Mouse (Mus musculus) adrenal gland, postnatal 36 days (tissue): ENCODE data around the gene Leng9. TPM values are rescaled to one million over a fixed set of nuclear protein-coding genes. Genes with fewer than 3 reads are reported as not detected.
"Not testable (repeated sequence)": the region's sequence is repeated elsewhere in the genome, so short reads cannot be mapped to it uniquely, and the experiment has no call there.

Source experiments
- DNase-seq, 2 experiments: peaks; one replicate each; pipeline ENCODE4 v3.0.0; 2021; ENCODE audit warnings: mixed read lengths in 1 of 2
- long read RNA-seq, 2 experiments: library from polyadenylated mRNA; stranded (forward); transcript quantifications; one replicate each; pipeline ENCODE4 v2.0.0; 2021; ENCODE audit warnings: borderline sequencing depth in 2 of 2
- total RNA-seq, 2 experiments: library from RNA; stranded (reverse); gene quantifications; 2 replicates each; pipeline ENCODE4 v1.2.3; 2021

Leng9 gene
- 10 to 100 TPM; 11.4 to 17.6 TPM for total RNA-seq
- long read RNA-seq, experiment 1, transcript Leng9-201 (1 exons, 2,460 nt): major isoform, 15 of 15 reads
- long read RNA-seq, experiment 1, partial matches to known transcripts: 0 of 15 reads
- long read RNA-seq, experiment 1, other reads (novel, unspliced or antisense): 0 of 15 reads
- long read RNA-seq, experiment 2, partial matches to known transcripts: 0 of 3 reads
- long read RNA-seq, experiment 2, other reads (novel, unspliced or antisense): 0 of 3 reads

- peak in 1 of 2 experiments; percentile 66 for DNase-seq
These were observed at the start of gene Leng9 for GRCm38 (mm10) chr7:4150059-4150541. Gene Leng9, minus strand, starts transcription at chr7:4150374.

- peak; percentile 65 to 77 for DNase-seq
These were observed 28.3 kb upstream of the Leng9 start for GRCm38 (mm10) chr7:4178438-4178837.

GRCm38 (mm10) chr7:4170193-4170938 lies 20.2 kb upstream of the Leng9 start:
- no peak for DNase-seq

DNA sequence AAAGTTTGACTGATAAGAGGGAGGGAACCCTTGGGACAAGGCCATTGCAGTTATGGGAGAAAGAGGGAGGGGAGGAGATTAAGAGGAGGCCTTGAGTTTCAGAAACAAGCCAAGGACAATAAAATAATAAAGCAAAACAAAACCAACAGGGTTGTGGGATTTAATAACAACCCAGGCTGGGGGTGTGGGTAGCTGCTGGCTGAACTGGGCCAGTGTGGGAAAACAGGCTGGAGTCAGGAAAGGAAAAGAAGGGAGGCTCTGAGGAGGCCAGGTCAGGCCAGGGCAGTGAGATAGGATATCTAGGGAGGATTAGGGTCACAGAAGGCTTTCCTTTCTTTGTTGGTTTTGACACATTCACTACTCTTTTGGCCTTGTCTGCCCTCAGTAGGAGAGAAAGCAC lies 16.9 kb upstream of the Leng9 start:
- DNase-seq: peak in 1 of 2 experiments; percentile 44

GRCm38 (mm10) chr7:4165286-4165685 lies 15.1 kb upstream of the Leng9 start:
- DNase-seq: no peak

DNA sequence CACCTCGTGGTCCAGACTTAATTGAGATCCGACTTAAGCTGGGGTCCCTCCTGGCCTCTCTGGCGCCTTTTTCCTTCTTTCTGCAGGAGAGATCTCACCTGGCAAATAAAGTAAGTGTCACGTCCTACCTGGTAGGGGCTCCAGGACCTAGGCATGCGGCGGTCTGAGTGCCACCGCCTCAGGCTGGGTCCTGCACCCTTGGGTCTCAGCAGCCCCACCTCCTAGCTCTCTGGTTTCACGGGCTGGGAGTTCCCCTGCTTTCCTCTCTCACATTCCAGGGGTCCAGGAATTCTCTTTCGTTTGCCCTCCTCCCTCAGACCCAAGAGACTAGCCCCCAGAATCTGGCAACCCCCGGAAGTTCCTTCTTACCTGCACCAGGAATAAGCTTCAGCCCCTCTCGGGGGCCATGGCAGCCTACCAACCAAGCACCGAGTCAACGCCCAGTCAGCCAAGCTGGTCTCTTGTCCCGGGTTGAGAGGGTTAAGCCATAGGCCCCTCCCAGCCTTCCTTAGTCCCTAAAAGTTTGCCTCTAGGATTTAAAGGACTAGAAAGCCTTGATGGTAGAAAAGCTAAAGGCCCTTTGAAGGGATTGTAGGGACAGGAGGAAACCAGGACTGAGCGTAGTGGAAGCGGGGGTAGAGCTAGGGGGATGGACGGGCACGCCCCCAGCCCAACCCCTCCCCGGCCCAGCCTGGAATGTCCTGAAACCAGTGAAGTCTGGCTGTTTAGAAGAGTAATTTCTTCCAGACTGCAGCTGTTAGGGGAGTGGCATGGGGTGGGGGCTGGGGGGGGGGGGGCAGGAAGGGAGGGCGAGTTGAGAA lies 14.1 kb upstream of the Leng9 start, which contains the start of gene Cdc42ep5:
Gene Cdc42ep5 (minus strand): TSS at position 771 of the 821 bp plus-strand sequence.
- DNase-seq: peak; percentile 59 to 80

GRCm38 (mm10) chr7:4163571-4164072 lies 13.4 kb upstream of the Leng9 start:
- DNase-seq: peak in 1 of 2 experiments; percentile 40

- DNase-seq: not testable (repeated sequence)
These were observed 11.4 kb upstream of the Leng9 start for GRCm38 (mm10) chr7:4161596-4161995.

DNA sequence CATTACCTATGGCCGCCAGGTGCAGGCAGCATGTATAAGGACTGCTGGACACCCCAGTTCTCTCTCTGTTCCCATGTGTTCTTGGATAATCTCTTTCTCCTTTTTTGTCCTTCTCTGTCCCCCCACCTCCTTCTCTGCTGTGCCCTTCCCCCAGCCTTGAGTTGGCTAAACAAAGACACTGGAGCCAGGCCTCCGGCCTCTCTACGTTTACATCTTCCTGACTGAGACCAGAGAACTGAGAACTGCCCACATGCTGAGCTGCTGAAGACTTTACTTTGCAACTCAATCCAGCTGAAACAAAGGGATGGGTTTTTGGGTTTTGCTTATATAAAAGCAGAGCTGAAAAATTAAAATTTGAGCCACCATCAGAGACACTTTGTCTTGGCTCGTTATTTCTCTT lies 4.8 kb upstream of the Leng9 start:
- no peak for DNase-seq

DNA sequence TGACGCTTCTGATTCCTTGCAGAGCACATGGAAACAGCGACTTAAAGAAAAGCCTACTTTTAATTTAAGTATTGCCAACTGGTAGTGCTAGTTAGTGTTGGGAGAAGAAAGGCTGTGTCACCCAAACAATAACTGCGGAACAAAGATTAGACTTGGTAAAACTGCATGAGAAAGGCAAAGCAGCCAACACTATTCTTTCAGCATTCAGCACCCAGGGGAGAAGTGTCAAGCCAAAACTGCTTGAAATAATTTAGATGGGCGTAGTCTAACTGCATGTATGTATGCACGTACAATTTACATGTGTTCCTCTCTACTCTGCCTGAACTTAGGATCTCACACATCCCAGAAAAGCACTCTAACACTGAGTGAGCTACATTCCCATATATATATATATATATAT lies 4.2 kb upstream of the Leng9 start:
- DNase-seq: no peak

- DNase-seq: no peak
These were observed 1.1 kb upstream of the Leng9 start for GRCm38 (mm10) chr7:4151241-4151640.

DNA sequence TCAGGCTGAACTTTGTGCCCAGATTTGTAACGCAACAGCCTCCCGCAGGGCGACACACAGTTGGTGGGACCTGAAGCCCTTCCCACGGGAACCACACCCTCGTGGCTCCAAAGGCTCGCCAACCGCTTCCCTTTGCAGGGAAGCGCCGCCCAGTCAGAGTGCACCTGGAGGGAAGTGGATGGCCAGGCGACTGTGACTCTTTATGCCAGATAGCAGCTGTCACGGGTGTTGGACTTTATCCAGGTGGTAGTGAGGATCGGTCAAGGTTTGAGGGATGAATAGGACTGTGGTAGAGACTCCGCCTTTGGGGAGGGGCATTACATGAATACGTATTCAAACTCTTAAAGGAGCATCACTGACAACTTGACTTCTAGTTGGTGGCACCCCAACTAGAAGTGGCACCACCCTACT lies 642 bp upstream of the Leng9 start:
- peak; percentile 82 to 84 for DNase-seq

- peak; percentile 87 to 88 for DNase-seq
These were observed 742 bp downstream of the Leng9 start for GRCm38 (mm10) chr7:4149209-4150054.

- no peak for DNase-seq
These were observed 1.6 kb downstream of the Leng9 start for GRCm38 (mm10) chr7:4148341-4149208.

GRCm38 (mm10) chr7:4147836-4148235 lies 2.3 kb downstream of the Leng9 start:
- no peak for DNase-seq

- DNase-seq: no peak
These were observed 2.8 kb downstream of the Leng9 start for GRCm38 (mm10) chr7:4147371-4147770.

GRCm38 (mm10) chr7:4146241-4147180 lies 3.7 kb downstream of the Leng9 start:
- no peak for DNase-seq

DNA sequence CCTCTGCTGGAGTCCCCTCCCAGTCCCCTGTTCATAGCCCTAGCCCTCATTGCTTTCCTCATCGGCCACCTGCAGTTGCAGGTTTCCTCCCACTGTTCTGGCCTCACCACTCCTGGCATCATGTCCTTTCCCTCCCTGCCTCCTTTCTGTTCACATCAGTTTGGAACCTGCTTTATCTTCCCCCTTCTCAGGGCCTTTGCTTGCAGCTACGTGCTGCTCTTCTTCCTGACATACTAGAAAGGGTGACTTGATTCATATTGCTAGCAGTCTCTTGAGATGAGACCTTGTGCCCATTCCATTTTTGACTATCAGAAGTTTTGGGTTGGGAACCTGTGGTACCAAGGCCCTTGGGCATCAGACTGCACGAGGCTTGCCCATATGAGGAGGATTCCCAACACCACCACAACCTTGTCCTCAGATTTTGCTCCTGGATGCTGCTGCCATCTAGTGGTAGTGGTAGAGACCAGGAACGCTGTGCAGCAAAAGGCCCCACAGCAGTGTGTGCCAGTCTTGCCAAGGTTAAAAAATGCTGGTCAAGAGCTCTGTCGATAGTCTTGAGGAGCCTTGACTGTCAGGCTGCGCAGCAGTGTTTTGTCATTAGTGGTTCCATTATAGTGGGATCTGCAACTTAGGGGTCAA lies 4.5 kb downstream of the Leng9 start:
- DNase-seq: peak; percentile 71 to 79
